Mouse (Mus musculus): ENCODE measurements at regions not wholly inside any gene's neighbourhood (a gene's known extent, or its start where the extent isn't known, plus 50 kb on each side); places are given as distances from the start of the nearest gene placed in this dataset.

DNA sequence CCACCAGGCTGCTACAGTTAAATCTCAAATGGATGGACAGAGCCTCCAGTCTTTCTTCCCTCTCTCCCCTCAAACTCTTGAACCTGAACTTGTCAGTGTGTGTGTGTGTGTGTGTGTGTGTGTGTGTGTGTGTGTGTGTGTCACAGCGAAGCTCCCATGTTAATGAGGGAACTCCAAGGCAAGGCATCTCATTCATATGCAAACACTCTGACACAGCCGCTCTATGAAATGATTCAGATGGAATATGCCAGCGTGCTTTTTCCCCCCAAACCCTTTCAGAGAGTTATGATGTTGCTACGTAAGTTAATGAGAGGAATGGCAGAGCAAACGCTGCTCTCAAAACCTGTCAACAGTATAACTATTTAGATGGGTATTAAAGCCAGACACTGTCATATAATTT, 653.5 kb upstream of the Cdh5 start:
- TF ChIP-seq CTCF (IDR thresholded peaks at IDR 0.05; ENCODE audit: borderline replicate concordance, insufficient read depth, low read length) (no peak), POLR2A (IDR thresholded peaks at IDR 0.05; ENCODE audit: low read depth, low read length) (no peak)
